Mouse (Mus musculus): ENCODE measurements around the gene Kat6b. TPM values are rescaled to one million over a fixed set of nuclear protein-coding genes. Genes with fewer than 3 reads are reported as not detected.

Kat6b gene
- polyA plus RNA-seq, 1 experiment from 2014 or later, result 17.9 TPM

GRCm38 (mm10) chr14:21613031-21613430, 131.8 kb downstream of the Kat6b start:
- Histone ChIP-seq H3K9me3 (replicated peaks; ENCODE audit: control insufficient read depth, low read length) (no peaks in the 10 kb centered on the region), H3K4me2 (ENCODE audit: low read depth, low read length) (no peak overlapping the region), H3K9ac (replicated peaks; ENCODE audit: low read length) (no peak overlapping the region), H3K36me3 (replicated peaks; ENCODE audit: control insufficient read depth, insufficient read depth, low read depth, low read length) (no peaks in the 10 kb centered on the region), H3K27me3 (ENCODE audit: control insufficient read depth, insufficient read depth, low read length) (no peaks in the 10 kb centered on the region), H3K27ac (replicated peaks; ENCODE audit: low read depth, low read length) (no peak overlapping the region), H3K4me3 (ENCODE audit: low read depth, low read length) (no peak overlapping the region), H3K4me1 (ENCODE audit: control insufficient read depth, insufficient read depth, low read length) (no peaks in the 10 kb centered on the region)
- WGBS, result 80% methylated on average over 6 of the region's 6 CpGs
- DNase-seq (ENCODE audit: low spot score) (no peak), ATAC-seq (replicated peaks; ENCODE audit: insufficient number of reproducible peaks, low FRiP score, low TSS enrichment, low read depth) (no peak)

GRCm38 (mm10) chr14:21614103-21614502, 132.9 kb downstream of the Kat6b start:
- no peaks in the 10 kb centered on the region for H3K9me3 ChIP-seq (replicated peaks; ENCODE audit: control insufficient read depth, low read length)
- no peak for ATAC-seq (replicated peaks; ENCODE audit: insufficient number of reproducible peaks, low FRiP score, low TSS enrichment, low read depth)
- H3K9ac ChIP-seq (replicated peaks; ENCODE audit: low read length), result no peak overlapping the region

GRCm38 (mm10) chr14:21615853-21616252, 134.6 kb downstream of the Kat6b start:
- Histone ChIP-seq H3K27me3 (ENCODE audit: control insufficient read depth, insufficient read depth, low read length) (no peaks in the 10 kb centered on the region), H3K4me1 (ENCODE audit: control insufficient read depth, insufficient read depth, low read length) (no peaks in the 10 kb centered on the region), H3K27ac (replicated peaks; ENCODE audit: low read depth, low read length) (no peak overlapping the region), H3K4me3 (ENCODE audit: low read depth, low read length) (no peak overlapping the region), H3K9me3 (replicated peaks; ENCODE audit: control insufficient read depth, low read length) (no peaks in the 10 kb centered on the region), H3K36me3 (replicated peaks; ENCODE audit: control insufficient read depth, insufficient read depth, low read depth, low read length) (no peaks in the 10 kb centered on the region), H3K4me2 (ENCODE audit: low read depth, low read length) (no peak overlapping the region), H3K9ac (replicated peaks; ENCODE audit: low read length) (no peak overlapping the region)
- no peak for DNase-seq (ENCODE audit: low spot score)
- ATAC-seq (replicated peaks; ENCODE audit: insufficient number of reproducible peaks, low FRiP score, low TSS enrichment, low read depth), result no peak
- 86% methylated on average over 2 of the region's 2 CpGs for WGBS

More at GRCm38 (mm10) chr14:21614103-21614502, 132.9 kb downstream of the Kat6b start:
- Histone ChIP-seq H3K27ac (replicated peaks; ENCODE audit: low read depth, low read length) (no peak overlapping the region), H3K4me1 (ENCODE audit: control insufficient read depth, insufficient read depth, low read length) (no peaks in the 10 kb centered on the region), H3K27me3 (ENCODE audit: control insufficient read depth, insufficient read depth, low read length) (no peaks in the 10 kb centered on the region), H3K36me3 (replicated peaks; ENCODE audit: control insufficient read depth, insufficient read depth, low read depth, low read length) (no peaks in the 10 kb centered on the region), H3K4me2 (ENCODE audit: low read depth, low read length) (no peak overlapping the region), H3K4me3 (ENCODE audit: low read depth, low read length) (no peak overlapping the region)
- WGBS, result 89% methylated on average over 5 of the region's 5 CpGs
- DNase-seq (ENCODE audit: low spot score), result no peak

- Histone ChIP-seq H3K4me2 (ENCODE audit: low read depth, low read length) (no peak overlapping the region), H3K9ac (replicated peaks; ENCODE audit: low read length) (no peak overlapping the region), H3K27me3 (ENCODE audit: control insufficient read depth, insufficient read depth, low read length) (no peaks in the 10 kb centered on the region), H3K4me1 (ENCODE audit: control insufficient read depth, insufficient read depth, low read length) (no peaks in the 10 kb centered on the region), H3K27ac (replicated peaks; ENCODE audit: low read depth, low read length) (no peak overlapping the region), H3K4me3 (ENCODE audit: low read depth, low read length) (no peak overlapping the region), H3K36me3 (replicated peaks; ENCODE audit: control insufficient read depth, insufficient read depth, low read depth, low read length) (no peaks in the 10 kb centered on the region), H3K9me3 (replicated peaks; ENCODE audit: control insufficient read depth, low read length) (no peaks in the 10 kb centered on the region)
- DNase-seq (ENCODE audit: low spot score) (no peak), ATAC-seq (replicated peaks; ENCODE audit: insufficient number of reproducible peaks, low FRiP score, low TSS enrichment, low read depth) (no peak)
- 53% methylated on average over 4 of the region's 4 CpGs for WGBS
Measured at GRCm38 (mm10) chr14:21617221-21617980, 136.2 kb downstream of the Kat6b start.

GRCm38 (mm10) chr14:21619951-21620350, 138.7 kb downstream of the Kat6b start:
- ATAC-seq (replicated peaks; ENCODE audit: insufficient number of reproducible peaks, low FRiP score, low TSS enrichment, low read depth), result no peak
- no peaks in the 10 kb centered on the region for H3K36me3 ChIP-seq (replicated peaks; ENCODE audit: control insufficient read depth, insufficient read depth, low read depth, low read length)
- no peaks in the 10 kb centered on the region for H3K27me3 ChIP-seq (ENCODE audit: control insufficient read depth, insufficient read depth, low read length)
- H3K4me2 ChIP-seq (ENCODE audit: low read depth, low read length), result no peak overlapping the region
- WGBS, result 92% methylated on average over 7 of the region's 7 CpGs
- no peak overlapping the region for H3K4me3 ChIP-seq (ENCODE audit: low read depth, low read length)
- no peak overlapping the region for H3K9ac ChIP-seq (replicated peaks; ENCODE audit: low read length)
- DNase-seq (ENCODE audit: low spot score), result no peak
- H3K9me3 ChIP-seq (replicated peaks; ENCODE audit: control insufficient read depth, low read length), result no peaks in the 10 kb centered on the region
- no peaks in the 10 kb centered on the region for H3K4me1 ChIP-seq (ENCODE audit: control insufficient read depth, insufficient read depth, low read length)
- no peak overlapping the region for H3K27ac ChIP-seq (replicated peaks; ENCODE audit: low read depth, low read length)

- WGBS, result 91% methylated on average over 9 of the region's 9 CpGs
- DNase-seq (ENCODE audit: low spot score) (no peak), ATAC-seq (replicated peaks; ENCODE audit: insufficient number of reproducible peaks, low FRiP score, low TSS enrichment, low read depth) (no peak)
- H3K27ac ChIP-seq (replicated peaks; ENCODE audit: low read depth, low read length), result no peak overlapping the region
- H3K4me1 ChIP-seq (ENCODE audit: control insufficient read depth, insufficient read depth, low read length), result no peaks in the 10 kb centered on the region
- H3K4me3 ChIP-seq (ENCODE audit: low read depth, low read length), result no peak overlapping the region
- H3K9ac ChIP-seq (replicated peaks; ENCODE audit: low read length), result no peak overlapping the region
- peaks cover 3% of the 10 kb centered on the region for H3K36me3 ChIP-seq (replicated peaks; ENCODE audit: control insufficient read depth, insufficient read depth, low read depth, low read length)
- H3K27me3 ChIP-seq (ENCODE audit: control insufficient read depth, insufficient read depth, low read length), result no peaks in the 10 kb centered on the region
- no peaks in the 10 kb centered on the region for H3K9me3 ChIP-seq (replicated peaks; ENCODE audit: control insufficient read depth, low read length)
- no peak overlapping the region for H3K4me2 ChIP-seq (ENCODE audit: low read depth, low read length)
Measured at GRCm38 (mm10) chr14:21625946-21626345, 144.7 kb downstream of the Kat6b start.

GRCm38 (mm10) chr14:21631665-21632200, 150.5 kb downstream of the Kat6b start:
- H3K4me1 ChIP-seq (ENCODE audit: control insufficient read depth, insufficient read depth, low read length), result no peaks in the 10 kb centered on the region
- no peaks in the 10 kb centered on the region for H3K27me3 ChIP-seq (ENCODE audit: control insufficient read depth, insufficient read depth, low read length)
- H3K9me3 ChIP-seq (replicated peaks; ENCODE audit: control insufficient read depth, low read length), result no peaks in the 10 kb centered on the region
- no peak overlapping the region for H3K4me2 ChIP-seq (ENCODE audit: low read depth, low read length)
- no peak overlapping the region for H3K27ac ChIP-seq (replicated peaks; ENCODE audit: low read depth, low read length)
- H3K36me3 ChIP-seq (replicated peaks; ENCODE audit: control insufficient read depth, insufficient read depth, low read depth, low read length), result peaks cover 3% of the 10 kb centered on the region
- ATAC-seq (replicated peaks; ENCODE audit: insufficient number of reproducible peaks, low FRiP score, low TSS enrichment, low read depth) (no peak), DNase-seq (ENCODE audit: low spot score) (no peak)
- 78% methylated on average over 5 of the region's 5 CpGs for WGBS
- H3K4me3 ChIP-seq (ENCODE audit: low read depth, low read length), result no peak overlapping the region
- no peak overlapping the region for H3K9ac ChIP-seq (replicated peaks; ENCODE audit: low read length)

GRCm38 (mm10) chr14:21636548-21636947, 155.3 kb downstream of the Kat6b start:
- 79% methylated on average over 6 of the region's 6 CpGs for WGBS
- no peak overlapping the region for H3K9ac ChIP-seq (replicated peaks; ENCODE audit: low read length)
- no peaks in the 10 kb centered on the region for H3K4me1 ChIP-seq (ENCODE audit: control insufficient read depth, insufficient read depth, low read length)
- ATAC-seq (replicated peaks; ENCODE audit: insufficient number of reproducible peaks, low FRiP score, low TSS enrichment, low read depth) (no peak), DNase-seq (ENCODE audit: low spot score) (no peak)
- H3K9me3 ChIP-seq (replicated peaks; ENCODE audit: control insufficient read depth, low read length), result no peaks in the 10 kb centered on the region
- H3K27me3 ChIP-seq (ENCODE audit: control insufficient read depth, insufficient read depth, low read length), result no peaks in the 10 kb centered on the region
- H3K27ac ChIP-seq (replicated peaks; ENCODE audit: low read depth, low read length), result no peak overlapping the region
- H3K4me2 ChIP-seq (ENCODE audit: low read depth, low read length), result no peak overlapping the region
- H3K4me3 ChIP-seq (ENCODE audit: low read depth, low read length), result no peak overlapping the region
- H3K36me3 ChIP-seq (replicated peaks; ENCODE audit: control insufficient read depth, insufficient read depth, low read depth, low read length), result no peaks in the 10 kb centered on the region

All from embryonic facial prominence, embryonic 11.5 days (tissue).